Mouse (Mus musculus) hindbrain, embryonic 11.5 days (tissue): Measurements from ENCODE around the gene Ift52. TPM values are rescaled to one million over a fixed set of nuclear protein-coding genes. Genes with fewer than 3 reads are reported as not detected.

ENCODE experiments used
- ATAC-seq: fragments of 200-750 bp; cut with Nextera tagmentation; 2 replicates; pipeline ENCODE4 v1.8.0; 2017; ENCODE audit warnings: mild to moderate bottlenecking, moderate TSS enrichment, moderate library complexity; ENCODE audit not compliant: low FRiP score
- DNase-seq: peaks from one replicate; pipeline ENCODE4 v3.0.0-alpha.2; 2015; ENCODE audit warnings: low spot score
- H3K27ac ChIP-seq: fragments of 300-500 bp; sonication (generic); 2 replicates; pipeline ENCODE4 v1.5.1; 2014; ENCODE audit warnings: mild to moderate bottlenecking, low read depth, low read length
- H3K27me3 ChIP-seq: fragments of 300-500 bp; sonication (generic); 2 replicates; pipeline ENCODE4 v1.6.1; 2014; ENCODE audit warnings: mild to moderate bottlenecking, low read length, moderate library complexity, mixed read lengths; ENCODE audit not compliant: control insufficient read depth, insufficient read depth
- H3K36me3 ChIP-seq: fragments of 300-500 bp; sonication (generic); 2 replicates; pipeline ENCODE4 v1.6.1; 2014; ENCODE audit warnings: mild to moderate bottlenecking, low read length, moderate library complexity, mixed read lengths; ENCODE audit not compliant: control insufficient read depth, insufficient read depth
- H3K4me1 ChIP-seq: fragments of 300-500 bp; sonication (generic); replicated peaks from 2 replicates; pipeline ENCODE4 v1.6.1; 2014; ENCODE audit warnings: low read length, mixed read lengths; ENCODE audit not compliant: control insufficient read depth, insufficient read depth
- H3K4me2 ChIP-seq: fragments of 300-500 bp; sonication (generic); replicated peaks from 2 replicates; pipeline ENCODE4 v1.6.1; 2014; ENCODE audit warnings: mild to moderate bottlenecking, low read depth, low read length
- H3K4me3 ChIP-seq: fragments of 300-500 bp; sonication (generic); 2 replicates; pipeline ENCODE4 v1.5.1; 2014; ENCODE audit warnings: low read depth, low read length
- H3K9ac ChIP-seq: fragments of 300-500 bp; sonication (generic); 2 replicates; pipeline ENCODE4 v1.6.1; 2014; ENCODE audit warnings: low read depth, low read length
- H3K9me3 ChIP-seq: fragments of 300-500 bp; sonication (generic); 2 replicates; pipeline ENCODE4 v1.6.1; 2016; ENCODE audit warnings: low read length; ENCODE audit not compliant: control insufficient read depth
- WGBS: fragments of 180-500 bp; shearing (Covaris S2); extraction: QIAGEN DNeasy Blood & Tissue Kit; methylation state at CpG from one replicate; pipeline ENCODE4 v1.1.7; 2014; 5-methylcytosine and 5-hydroxymethylcytosine counted together
- polyA plus RNA-seq: library from polyadenylated mRNA; unstranded; fragments of >200 nt; fragmentation: Nextera tagmentation; extraction: Ambion mirVana; gene quantifications from 2 replicates; pipeline ENCODE4 v1.2.1, GENCODE M21; 2014

Ift52 gene
- polyA plus RNA-seq, 1 experiment from 2014 or later, result 63.6 TPM

DNA sequence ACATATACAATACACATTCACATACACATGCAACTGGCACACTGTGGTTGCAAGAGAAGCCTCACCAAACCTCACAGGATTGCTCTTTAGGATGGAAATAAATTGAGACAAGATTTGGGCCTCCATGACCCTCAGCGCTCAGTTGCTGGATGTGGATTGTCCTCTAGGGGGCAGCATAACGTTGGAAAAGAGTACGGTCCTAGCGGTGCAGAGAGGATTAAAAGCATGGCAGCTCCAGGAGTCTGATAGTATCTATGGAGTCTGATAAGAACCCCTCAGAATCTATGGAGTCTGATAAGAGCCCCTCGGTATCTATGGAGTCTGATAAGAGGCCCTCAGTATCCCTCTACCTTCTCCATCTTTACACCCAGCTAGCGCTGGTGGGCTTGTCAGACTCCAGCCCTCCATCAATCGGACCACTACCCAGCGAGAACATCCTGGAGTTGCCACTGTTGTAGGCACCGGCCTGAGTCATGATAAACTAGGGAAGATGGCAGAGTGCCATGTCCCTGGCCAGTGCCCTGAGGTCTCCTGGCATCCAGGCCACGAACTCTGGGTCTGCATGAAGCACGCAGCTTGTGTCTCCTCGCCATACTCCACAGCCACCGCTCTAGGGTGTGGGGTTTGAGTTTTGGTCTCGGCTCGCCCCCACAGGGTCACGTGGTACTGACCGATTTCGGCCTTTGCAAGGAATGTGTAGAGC, 18.5 kb upstream of the Ift52 start:
- Histone ChIP-seq H3K27me3 (no peaks in the 10 kb centered on the region), H3K27ac (no peak overlapping the region), H3K4me1 (no peaks in the 10 kb centered on the region), H3K9ac (0 out of 2 replicates have a peak overlapping the region, but pooled peaks have one; percentile 27), H3K4me3 (peak overlapping the region; percentile 13; the same call in 1 of the 2 replicates), H3K9me3 (no peaks in the 10 kb centered on the region), H3K36me3 (no peaks in the 10 kb centered on the region), H3K4me2 (peak overlapping the region; percentile 34)
- WGBS, result 27% methylated on average over 18 of the region's 18 CpGs
- ATAC-seq, result peak; percentile 71; the same call in 1 of the 2 replicates
- peak; percentile 89 for DNase-seq

DNA sequence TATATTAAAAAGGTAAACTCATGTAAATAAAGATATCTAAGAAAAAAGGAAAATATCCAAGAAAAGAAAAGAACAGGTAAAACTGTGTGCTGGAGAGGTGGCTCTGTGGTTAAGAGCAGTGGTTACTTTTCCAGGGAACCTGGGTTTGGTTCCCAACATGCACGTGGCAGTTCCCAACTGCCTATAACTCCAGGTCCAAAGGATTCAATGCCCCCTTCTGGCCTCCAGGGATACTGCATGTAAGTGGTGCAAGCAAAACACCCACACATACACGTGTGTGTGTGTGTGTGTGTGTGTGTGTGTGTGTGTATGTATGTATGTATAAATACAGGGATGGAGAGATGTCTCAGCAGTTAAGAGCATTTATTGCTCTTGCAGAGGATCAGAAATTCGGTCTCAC, 17.4 kb upstream of the Ift52 start:
- Histone ChIP-seq H3K27me3 (no peaks in the 10 kb centered on the region), H3K9me3 (no peaks in the 10 kb centered on the region), H3K27ac (no peak overlapping the region), H3K4me2 (no peak overlapping the region), H3K9ac (no peak overlapping the region), H3K36me3 (no peaks in the 10 kb centered on the region), H3K4me1 (no peaks in the 10 kb centered on the region), H3K4me3 (no peak overlapping the region)
- 25% methylated on average over 3 of the region's 3 CpGs for WGBS
- peak; percentile 58 for DNase-seq
- no peak for ATAC-seq

DNA sequence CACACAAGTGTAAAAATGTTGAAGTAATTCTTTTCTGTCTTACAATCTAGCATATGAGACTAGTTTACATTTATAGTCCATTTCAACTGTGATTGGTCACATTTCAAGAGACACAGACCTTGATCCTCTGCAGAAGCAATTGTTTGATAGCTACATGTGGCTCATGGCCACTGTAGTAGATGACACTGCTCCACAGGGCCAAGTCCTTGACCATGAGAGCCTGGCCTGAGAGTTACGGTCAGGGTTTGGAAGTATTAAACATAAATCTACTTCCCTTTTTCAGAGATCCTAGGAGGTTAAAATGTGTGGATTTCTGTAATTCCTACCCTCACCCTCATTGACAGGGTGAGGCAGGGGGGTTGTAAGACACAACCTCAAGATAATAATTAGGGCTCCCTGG, 16.1 kb upstream of the Ift52 start:
- 94% methylated on average over 1 of the region's 1 CpGs for WGBS
- Histone ChIP-seq H3K27me3 (no peaks in the 10 kb centered on the region), H3K4me2 (no peak overlapping the region), H3K9ac (no peak overlapping the region), H3K27ac (no peak overlapping the region), H3K9me3 (no peaks in the 10 kb centered on the region), H3K4me3 (no peak overlapping the region), H3K36me3 (no peaks in the 10 kb centered on the region), H3K4me1 (no peaks in the 10 kb centered on the region)
- ATAC-seq, result no peak
- DNase-seq, result no peak

DNA sequence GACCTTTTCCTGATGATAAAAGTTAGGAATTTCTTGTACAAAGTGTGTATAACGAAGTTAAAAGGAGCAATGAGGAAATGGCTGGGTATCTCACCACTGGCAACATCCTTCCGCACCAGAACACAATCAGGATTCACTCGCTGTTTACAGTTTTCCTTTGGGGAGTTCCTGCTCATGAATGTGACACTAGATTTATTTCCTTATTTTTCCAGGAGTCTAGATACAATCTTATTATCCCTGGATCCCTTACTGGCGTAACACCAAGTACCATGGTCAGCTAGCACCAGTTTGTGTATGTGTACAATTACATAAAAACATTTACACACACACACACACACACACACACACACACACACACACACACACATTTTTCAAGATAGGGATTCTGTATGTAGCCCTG, 9.9 kb upstream of the Ift52 start:
- ATAC-seq (no peak), DNase-seq (no peak)
- Histone ChIP-seq H3K4me2 (no peak overlapping the region), H3K27ac (no peak overlapping the region), H3K36me3 (no peaks in the 10 kb centered on the region), H3K4me3 (no peak overlapping the region), H3K4me1 (no peaks in the 10 kb centered on the region), H3K27me3 (no peaks in the 10 kb centered on the region), H3K9me3 (no peaks in the 10 kb centered on the region), H3K9ac (no peak overlapping the region)
- 83% methylated on average over 4 of the region's 4 CpGs for WGBS

DNA sequence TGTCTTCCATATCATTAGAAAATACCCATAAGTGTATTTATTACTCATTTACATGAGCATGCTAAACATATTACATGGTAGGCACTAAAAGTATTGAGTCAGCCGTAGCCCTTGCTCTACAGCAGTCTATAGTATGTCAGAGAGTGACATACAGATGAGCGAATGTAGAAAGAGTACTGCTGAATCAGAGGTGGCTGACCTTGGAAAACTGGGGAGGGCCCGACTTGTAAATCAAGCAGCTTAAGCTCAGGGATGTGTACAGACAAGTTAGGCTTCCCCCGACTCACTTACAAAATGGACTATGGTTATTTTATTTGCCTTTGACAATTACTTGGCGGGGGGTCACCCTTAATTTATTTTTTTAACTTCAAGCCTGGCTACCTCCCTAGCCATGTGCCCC, 14.1 kb downstream of the Ift52 start:
- Histone ChIP-seq H3K4me2 (no peak overlapping the region), H3K36me3 (0 out of 2 replicates have a peak, but pooled peaks cover 12% of the 10 kb centered on the region), H3K4me1 (no peaks in the 10 kb centered on the region), H3K9me3 (no peaks in the 10 kb centered on the region), H3K27ac (no peak overlapping the region), H3K4me3 (no peak overlapping the region), H3K9ac (no peak overlapping the region), H3K27me3 (no peaks in the 10 kb centered on the region)
- 90% methylated on average over 5 of the region's 5 CpGs for WGBS
- ATAC-seq, result no peak
- no peak for DNase-seq

DNA sequence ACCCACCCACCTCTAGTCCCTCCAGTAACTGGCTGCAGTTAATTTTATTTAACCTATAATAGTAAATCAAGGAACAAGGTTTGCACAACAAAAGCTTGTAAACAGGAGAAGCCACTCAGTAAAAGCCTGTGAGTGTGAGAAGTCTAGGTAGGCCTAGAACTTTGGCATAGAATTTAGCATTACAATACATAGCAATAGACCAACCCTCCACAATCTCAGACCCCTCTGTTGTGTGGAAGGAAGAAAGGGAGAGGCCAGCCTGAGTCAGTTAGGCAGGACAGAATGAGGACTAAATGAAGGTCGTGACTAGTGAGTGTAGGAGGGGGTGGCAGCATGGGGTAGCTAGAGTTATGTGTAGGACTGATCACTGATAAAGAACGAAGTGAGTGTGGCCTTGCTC, 14.6 kb downstream of the Ift52 start:
- Histone ChIP-seq H3K9ac (no peak overlapping the region), H3K4me3 (no peak overlapping the region), H3K4me2 (no peak overlapping the region), H3K27me3 (no peaks in the 10 kb centered on the region), H3K27ac (no peak overlapping the region), H3K9me3 (no peaks in the 10 kb centered on the region), H3K4me1 (no peaks in the 10 kb centered on the region), H3K36me3 (0 out of 2 replicates have a peak, but pooled peaks cover 15% of the 10 kb centered on the region)
- WGBS, result 85% methylated on average over 2 of the region's 2 CpGs
- ATAC-seq (no peak), DNase-seq (no peak)

DNA sequence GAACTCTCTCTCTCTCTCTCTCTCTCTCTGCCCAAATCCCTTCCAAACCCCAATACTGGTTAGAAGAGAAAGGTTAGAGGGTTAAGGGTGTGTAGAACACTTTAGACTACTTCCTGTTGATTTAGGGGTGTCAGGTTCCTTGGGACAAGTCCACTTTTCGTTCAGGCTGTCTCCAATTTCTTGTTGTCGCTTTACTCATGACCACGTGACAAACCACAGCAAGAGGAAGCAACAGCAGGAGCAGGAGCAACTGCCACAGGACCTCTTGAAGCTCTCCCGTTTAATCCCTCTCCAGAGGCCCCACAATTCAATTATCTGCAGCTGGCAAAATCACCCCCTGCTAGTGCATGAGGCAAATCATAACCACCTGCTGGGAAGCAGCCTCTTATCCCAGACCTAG, 15.5 kb downstream of the Ift52 start:
- ATAC-seq (no peak), DNase-seq (no peak)
- Histone ChIP-seq H3K9me3 (no peaks in the 10 kb centered on the region), H3K36me3 (0 out of 2 replicates have a peak, but pooled peaks cover 17% of the 10 kb centered on the region), H3K27ac (no peak overlapping the region), H3K27me3 (no peaks in the 10 kb centered on the region), H3K4me2 (no peak overlapping the region), H3K4me1 (no peaks in the 10 kb centered on the region), H3K4me3 (no peak overlapping the region), H3K9ac (no peak overlapping the region)
- WGBS, result 53% methylated on average over 4 of the region's 4 CpGs

DNA sequence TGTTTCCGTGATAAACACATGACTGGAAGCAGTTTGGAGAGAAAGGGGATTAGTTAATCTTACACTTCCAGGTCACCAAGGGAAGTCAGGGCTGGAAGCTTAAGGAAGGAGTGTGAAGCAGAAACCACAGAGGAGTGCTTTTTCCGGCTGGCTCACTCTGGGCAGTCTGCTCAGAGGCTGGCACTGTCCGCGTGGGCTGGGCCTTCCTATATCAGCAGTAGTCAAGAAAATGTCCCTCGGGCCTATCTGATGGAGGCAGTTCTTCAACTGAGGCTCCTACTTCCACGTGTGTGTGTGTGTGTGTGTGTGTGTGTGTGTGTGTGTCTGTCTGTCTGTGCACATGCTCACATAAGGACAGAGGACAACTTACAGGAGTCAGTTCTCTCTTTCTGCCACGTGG, 22.8 kb downstream of the Ift52 start:
- Histone ChIP-seq H3K36me3 (peaks cover 12% of the 10 kb centered on the region; the same call in 1 of the 2 replicates), H3K9me3 (no peaks in the 10 kb centered on the region), H3K27me3 (no peaks in the 10 kb centered on the region), H3K9ac (no peak overlapping the region), H3K4me3 (no peak overlapping the region), H3K4me1 (no peaks in the 10 kb centered on the region), H3K27ac (no peak overlapping the region), H3K4me2 (no peak overlapping the region)
- ATAC-seq (no peak), DNase-seq (no peak)
- 86% methylated on average over 7 of the region's 7 CpGs for WGBS

DNA sequence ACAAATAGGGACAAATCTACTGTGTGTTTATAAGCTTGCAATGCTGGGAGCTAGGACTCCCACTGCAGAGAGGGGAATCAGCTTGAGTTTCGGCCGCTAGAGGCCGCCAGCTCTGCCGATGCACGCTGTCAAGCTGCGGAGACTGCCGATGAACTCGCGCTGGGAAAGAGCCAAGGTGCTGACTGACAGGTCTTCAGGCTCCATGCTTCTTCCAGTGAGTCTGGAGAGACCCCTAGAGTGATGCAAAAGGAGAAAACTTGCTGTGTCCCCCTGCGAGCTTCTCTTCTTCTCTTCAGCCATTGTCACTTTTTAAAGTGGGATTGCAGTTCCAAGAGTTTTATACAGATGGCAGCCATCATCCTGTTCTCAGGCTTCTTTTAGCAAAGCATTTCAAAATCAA, 31.0 kb downstream of the Ift52 start:
- no peak for ATAC-seq
- H3K4me1 ChIP-seq, result no peaks in the 10 kb centered on the region
- no peaks in the 10 kb centered on the region for H3K9me3 ChIP-seq
- no peak overlapping the region for H3K9ac ChIP-seq
- WGBS, result 3% methylated on average over 10 of the region's 10 CpGs
- peak; percentile 83 for DNase-seq
- H3K27me3 ChIP-seq, result no peaks in the 10 kb centered on the region
- no peak overlapping the region for H3K4me3 ChIP-seq
- H3K4me2 ChIP-seq, result no peak overlapping the region
- H3K36me3 ChIP-seq, result peaks cover 8% of the 10 kb centered on the region
- H3K27ac ChIP-seq, result no peak overlapping the region
